Mouse (Mus musculus) forebrain, embryonic 15.5 days (tissue): ENCODE measurements around the gene Zfhx2. TPM values are rescaled to one million over a fixed set of nuclear protein-coding genes. Genes with fewer than 3 reads are reported as not detected.

Experiments
- ATAC-seq: fragments of 200-750 bp; cut with Nextera tagmentation; replicated peaks from 2 replicates; pipeline ENCODE4 v1.8.0; 2017; ENCODE audit warnings: mild to moderate bottlenecking, moderate TSS enrichment, moderate library complexity
- H3K27ac ChIP-seq: fragments of 300-500 bp; sonication (generic); replicated peaks from 2 replicates; pipeline ENCODE4 v1.5.1; 2015; ENCODE audit warnings: mild to moderate bottlenecking, inconsistent platforms
- H3K27me3 ChIP-seq: fragments of 300-500 bp; sonication (generic); 2 replicates; pipeline ENCODE4 v1.6.1; 2015; ENCODE audit warnings: inconsistent platforms
- H3K36me3 ChIP-seq: fragments of 300-500 bp; sonication (generic); 2 replicates; pipeline ENCODE4 v1.6.1; 2015; ENCODE audit warnings: mild to moderate bottlenecking, inconsistent platforms
- H3K4me1 ChIP-seq: fragments of 300-500 bp; sonication (generic); 2 replicates; pipeline ENCODE4 v1.6.1; 2015; ENCODE audit warnings: inconsistent platforms
- H3K4me2 ChIP-seq: fragments of 300-500 bp; sonication (generic); replicated peaks from 2 replicates; pipeline ENCODE4 v1.6.1; 2015; ENCODE audit warnings: mild to moderate bottlenecking, inconsistent platforms
- H3K4me3 ChIP-seq: fragments of 300-500 bp; sonication (generic); 2 replicates; pipeline ENCODE4 v1.5.1; 2015; ENCODE audit warnings: mild to moderate bottlenecking, inconsistent platforms
- H3K9ac ChIP-seq: fragments of 300-500 bp; sonication (generic); replicated peaks from 2 replicates; pipeline ENCODE4 v1.6.1; 2015; ENCODE audit warnings: mild to moderate bottlenecking, inconsistent platforms
- H3K9me3 ChIP-seq: fragments of 300-500 bp; sonication (generic); 2 replicates; pipeline ENCODE4 v1.6.1; 2016; ENCODE audit warnings: inconsistent platforms
- WGBS: fragments of 180-500 bp; shearing (Covaris S2); methylation state at CpG from one replicate; pipeline ENCODE4 v1.1.7; 2015; ENCODE audit warnings: mixed read lengths; 5-methylcytosine and 5-hydroxymethylcytosine counted together
- polyA plus RNA-seq: library from polyadenylated mRNA; unstranded; fragments of >200 nt; fragmentation: Nextera tagmentation; extraction: Ambion mirVana; gene quantifications from 2 replicates; pipeline ENCODE4 v1.2.1, GENCODE M21; 2015

Gene Zfhx2
- polyA plus RNA-seq, 1 experiment from 2014 or later: 27.4 TPM

- Histone ChIP-seq H3K9me3 (no peaks in the 10 kb centered on the region), H3K4me1 (peaks cover 79% of the 10 kb centered on the region), H3K36me3 (no peaks in the 10 kb centered on the region), H3K27ac (peak overlapping the region; percentile 97), H3K4me2 (peak overlapping the region; percentile 90), H3K27me3 (no peaks in the 10 kb centered on the region), H3K9ac (peak overlapping the region; percentile 97), H3K4me3 (peak overlapping the region; percentile 88)
- no peak for ATAC-seq
- WGBS: 44% methylated on average over 13 of the region's 13 CpGs
These were observed 2.8 kb downstream of the Zfhx2 start for GRCm38 (mm10) chr14:55089199-55089947.

GRCm38 (mm10) chr14:55086009-55086514 lies 6.1 kb downstream of the Zfhx2 start:
- H3K9ac ChIP-seq: no peak overlapping the region
- ATAC-seq: no peak

GRCm38 (mm10) chr14:55085324-55086008 lies 6.7 kb downstream of the Zfhx2 start:
- peaks cover 6% of the 10 kb centered on the region; the same call in 1 of the 2 replicates for H3K36me3 ChIP-seq
- no peak overlapping the region for H3K9ac ChIP-seq
- peak; percentile 39 for ATAC-seq

More at GRCm38 (mm10) chr14:55086009-55086514, 6.1 kb downstream of the Zfhx2 start:
- H3K4me1 ChIP-seq: peaks cover 91% of the 10 kb centered on the region
- peak overlapping the region; percentile 74 for H3K27ac ChIP-seq
- H3K9me3 ChIP-seq: no peaks in the 10 kb centered on the region
- H3K4me2 ChIP-seq: no peak overlapping the region
- H3K27me3 ChIP-seq: no peaks in the 10 kb centered on the region
- H3K4me3 ChIP-seq: no peak overlapping the region
- peaks cover 6% of the 10 kb centered on the region; the same call in 1 of the 2 replicates for H3K36me3 ChIP-seq
- WGBS: 84% methylated on average over 6 of the region's 6 CpGs

GRCm38 (mm10) chr14:55083481-55083880 lies 8.6 kb downstream of the Zfhx2 start:
- 67% methylated on average over 6 of the region's 6 CpGs for WGBS
- Histone ChIP-seq H3K36me3 (peaks cover 6% of the 10 kb centered on the region; the same call in 1 of the 2 replicates), H3K4me2 (no peak overlapping the region), H3K4me1 (peaks cover 86% of the 10 kb centered on the region), H3K4me3 (no peak overlapping the region), H3K9ac (0 out of 2 replicates have a peak overlapping the region, but pooled peaks have one; percentile 17), H3K9me3 (no peaks in the 10 kb centered on the region), H3K27ac (peak overlapping the region; percentile 42), H3K27me3 (no peaks in the 10 kb centered on the region)
- no peak for ATAC-seq

More at GRCm38 (mm10) chr14:55085324-55086008, 6.7 kb downstream of the Zfhx2 start:
- no peaks in the 10 kb centered on the region for H3K27me3 ChIP-seq
- H3K4me1 ChIP-seq: peaks cover 89% of the 10 kb centered on the region
- peak overlapping the region; percentile 74 for H3K27ac ChIP-seq
- WGBS: 22% methylated on average over 9 of the region's 9 CpGs
- no peak overlapping the region; the same call in 1 of the 2 replicates for H3K4me2 ChIP-seq
- no peaks in the 10 kb centered on the region for H3K9me3 ChIP-seq
- no peak overlapping the region for H3K4me3 ChIP-seq

- H3K27ac ChIP-seq: peak overlapping the region; percentile 74
- peaks cover 6% of the 10 kb centered on the region; the same call in 1 of the 2 replicates for H3K36me3 ChIP-seq
- peaks cover 86% of the 10 kb centered on the region for H3K4me1 ChIP-seq
- H3K4me3 ChIP-seq: no peak overlapping the region
- H3K4me2 ChIP-seq: no peak overlapping the region
- no peaks in the 10 kb centered on the region for H3K27me3 ChIP-seq
- no peak for ATAC-seq
- no peaks in the 10 kb centered on the region for H3K9me3 ChIP-seq
- H3K9ac ChIP-seq: peak overlapping the region; percentile 2; the same call in 1 of the 2 replicates
- 33% methylated on average over 5 of the region's 5 CpGs for WGBS
These were observed 11.0 kb downstream of the Zfhx2 start for GRCm38 (mm10) chr14:55081105-55081504.

GRCm38 (mm10) chr14:55079214-55079970 lies 12.7 kb downstream of the Zfhx2 start:
- H3K4me2 ChIP-seq: peak overlapping the region; percentile 26; the same call in 1 of the 2 replicates
- peak overlapping the region; percentile 95 for H3K27ac ChIP-seq
- no peak overlapping the region for H3K4me3 ChIP-seq
- ATAC-seq: peak; percentile 31
- peaks cover 15% of the 10 kb centered on the region for H3K36me3 ChIP-seq
- 15% methylated on average over 8 of the region's 8 CpGs for WGBS
- H3K27me3 ChIP-seq: no peaks in the 10 kb centered on the region
- H3K9ac ChIP-seq: no peak overlapping the region; the same call in 1 of the 2 replicates
- H3K9me3 ChIP-seq: no peaks in the 10 kb centered on the region
- H3K4me1 ChIP-seq: peaks cover 77% of the 10 kb centered on the region

- peak overlapping the region; percentile 42 for H3K9ac ChIP-seq
- no peaks in the 10 kb centered on the region for H3K9me3 ChIP-seq
- H3K4me2 ChIP-seq: peak overlapping the region; percentile 26
- H3K36me3 ChIP-seq: peaks cover 22% of the 10 kb centered on the region
- 10% methylated on average over 23 of the region's 23 CpGs for WGBS
- peak overlapping the region; percentile 95 for H3K27ac ChIP-seq
- peaks cover 70% of the 10 kb centered on the region for H3K4me1 ChIP-seq
- no peaks in the 10 kb centered on the region for H3K27me3 ChIP-seq
- peak; percentile 30 for ATAC-seq
- H3K4me3 ChIP-seq: 0 out of 2 replicates have a peak overlapping the region, but pooled peaks have one; percentile 3
These were observed 13.6 kb downstream of the Zfhx2 start for GRCm38 (mm10) chr14:55078366-55078989.

GRCm38 (mm10) chr14:55077481-55078365 lies 14.4 kb downstream of the Zfhx2 start:
- Histone ChIP-seq H3K4me1 (peaks cover 63% of the 10 kb centered on the region), H3K27ac (peak overlapping the region; percentile 95), H3K4me2 (peak overlapping the region; percentile 26), H3K4me3 (no peak overlapping the region), H3K36me3 (peaks cover 28% of the 10 kb centered on the region), H3K27me3 (no peaks in the 10 kb centered on the region), H3K9me3 (no peaks in the 10 kb centered on the region), H3K9ac (peak overlapping the region; percentile 42)
- ATAC-seq: peak; percentile 44
- WGBS: 8% methylated on average over 15 of the region's 15 CpGs

- Histone ChIP-seq H3K9ac (no peak overlapping the region), H3K9me3 (no peaks in the 10 kb centered on the region), H3K27ac (peak overlapping the region; percentile 95), H3K27me3 (no peaks in the 10 kb centered on the region), H3K4me2 (no peak overlapping the region), H3K36me3 (peaks cover 35% of the 10 kb centered on the region), H3K4me3 (no peak overlapping the region), H3K4me1 (peaks cover 70% of the 10 kb centered on the region)
- WGBS: 62% methylated on average over 3 of the region's 3 CpGs
- no peak for ATAC-seq
These were observed 15.2 kb downstream of the Zfhx2 start for GRCm38 (mm10) chr14:55076956-55077355.

GRCm38 (mm10) chr14:55076224-55076623 lies 15.9 kb downstream of the Zfhx2 start:
- Histone ChIP-seq H3K9ac (no peak overlapping the region), H3K4me3 (no peak overlapping the region), H3K4me2 (no peak overlapping the region), H3K9me3 (no peaks in the 10 kb centered on the region), H3K4me1 (peaks cover 70% of the 10 kb centered on the region), H3K27ac (peak overlapping the region; percentile 95), H3K27me3 (no peaks in the 10 kb centered on the region), H3K36me3 (peaks cover 38% of the 10 kb centered on the region)
- ATAC-seq: no peak
- WGBS: 17% methylated on average over 6 of the region's 6 CpGs
